Mouse (Mus musculus) hindbrain, embryonic 11.5 days (tissue): ENCODE results near the gene Gpam. TPM values are rescaled to one million over a fixed set of nuclear protein-coding genes. Genes with fewer than 3 reads are reported as not detected.

Experiments used
- ATAC-seq: fragments of 200-750 bp; cut with Nextera tagmentation; 2 replicates; pipeline ENCODE4 v1.8.0; 2017; ENCODE audit warnings: mild to moderate bottlenecking, moderate TSS enrichment, moderate library complexity; ENCODE audit not compliant: low FRiP score
- DNase-seq: peaks from one replicate; pipeline ENCODE4 v3.0.0-alpha.2; 2015; ENCODE audit warnings: low spot score
- H3K27ac ChIP-seq: fragments of 300-500 bp; sonication (generic); 2 replicates; pipeline ENCODE4 v1.5.1; 2014; ENCODE audit warnings: mild to moderate bottlenecking, low read depth, low read length
- H3K27me3 ChIP-seq: fragments of 300-500 bp; sonication (generic); 2 replicates; pipeline ENCODE4 v1.6.1; 2014; ENCODE audit warnings: mild to moderate bottlenecking, low read length, moderate library complexity, mixed read lengths; ENCODE audit not compliant: control insufficient read depth, insufficient read depth
- H3K36me3 ChIP-seq: fragments of 300-500 bp; sonication (generic); 2 replicates; pipeline ENCODE4 v1.6.1; 2014; ENCODE audit warnings: mild to moderate bottlenecking, low read length, moderate library complexity, mixed read lengths; ENCODE audit not compliant: control insufficient read depth, insufficient read depth
- H3K4me1 ChIP-seq: fragments of 300-500 bp; sonication (generic); replicated peaks from 2 replicates; pipeline ENCODE4 v1.6.1; 2014; ENCODE audit warnings: low read length, mixed read lengths; ENCODE audit not compliant: control insufficient read depth, insufficient read depth
- H3K4me2 ChIP-seq: fragments of 300-500 bp; sonication (generic); replicated peaks from 2 replicates; pipeline ENCODE4 v1.6.1; 2014; ENCODE audit warnings: mild to moderate bottlenecking, low read depth, low read length
- H3K4me3 ChIP-seq: fragments of 300-500 bp; sonication (generic); 2 replicates; pipeline ENCODE4 v1.5.1; 2014; ENCODE audit warnings: low read depth, low read length
- H3K9ac ChIP-seq: fragments of 300-500 bp; sonication (generic); 2 replicates; pipeline ENCODE4 v1.6.1; 2014; ENCODE audit warnings: low read depth, low read length
- H3K9me3 ChIP-seq: fragments of 300-500 bp; sonication (generic); 2 replicates; pipeline ENCODE4 v1.6.1; 2016; ENCODE audit warnings: low read length; ENCODE audit not compliant: control insufficient read depth
- WGBS: fragments of 180-500 bp; shearing (Covaris S2); extraction: QIAGEN DNeasy Blood & Tissue Kit; methylation state at CpG from one replicate; pipeline ENCODE4 v1.1.7; 2014; 5-methylcytosine and 5-hydroxymethylcytosine counted together
- polyA plus RNA-seq: library from polyadenylated mRNA; unstranded; fragments of >200 nt; fragmentation: Nextera tagmentation; extraction: Ambion mirVana; gene quantifications from 2 replicates; pipeline ENCODE4 v1.2.1, GENCODE M21; 2014

Gpam gene
- polyA plus RNA-seq, 1 experiment from 2014 or later = 17.5 TPM

DNA sequence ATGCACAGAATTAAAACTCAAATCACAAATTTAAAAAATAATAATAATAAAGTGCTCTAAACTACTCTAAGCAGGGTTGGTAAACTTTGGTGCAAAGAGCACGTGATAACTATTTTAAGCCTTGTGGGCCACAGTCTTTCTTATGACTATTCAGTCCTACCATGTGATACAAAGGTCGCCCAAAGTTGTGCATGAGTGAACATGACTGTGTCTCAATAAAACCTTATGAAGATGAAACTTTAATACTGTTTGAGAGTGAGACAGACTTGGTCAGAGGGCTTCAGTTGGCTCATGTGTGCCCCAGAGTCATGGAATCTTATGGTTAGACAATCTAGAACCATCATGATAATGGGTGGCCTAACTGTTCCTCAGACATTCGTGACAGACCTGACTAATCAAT lies 8.9 kb upstream of the Gpam start:
- no peak for DNase-seq
- Histone ChIP-seq H3K4me2 (no peak overlapping the region), H3K9me3 (no peaks in the 10 kb centered on the region), H3K27me3 (no peaks in the 10 kb centered on the region), H3K4me1 (no peaks in the 10 kb centered on the region), H3K27ac (no peak overlapping the region), H3K4me3 (no peak overlapping the region), H3K36me3 (no peaks in the 10 kb centered on the region), H3K9ac (no peak overlapping the region)
- 88% methylated on average over 3 of the region's 3 CpGs for WGBS
- no peak for ATAC-seq

DNA sequence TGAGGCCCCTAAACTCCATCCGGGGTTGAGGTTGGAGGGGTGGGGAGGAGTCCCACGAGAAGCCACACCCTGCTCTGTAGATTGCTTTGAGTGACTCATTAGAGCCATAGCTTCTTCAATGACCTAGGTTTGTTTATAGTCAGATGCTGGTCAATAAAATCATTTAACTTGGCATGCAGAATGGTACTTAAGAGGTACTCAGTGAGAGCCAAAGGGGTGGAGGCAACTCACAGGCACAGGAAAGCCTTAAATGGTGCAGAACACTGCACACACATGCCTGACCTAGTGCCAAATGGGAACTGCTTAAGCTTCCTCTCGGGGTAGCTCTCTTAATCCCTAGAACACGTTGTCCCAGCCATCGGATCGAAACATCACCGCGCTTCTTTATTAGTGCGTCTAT lies 7.5 kb upstream of the Gpam start:
- no peak overlapping the region for H3K4me2 ChIP-seq
- DNase-seq (no peak), ATAC-seq (no peak)
- no peaks in the 10 kb centered on the region for H3K27me3 ChIP-seq
- H3K27ac ChIP-seq = no peak overlapping the region
- H3K4me1 ChIP-seq = no peaks in the 10 kb centered on the region
- no peaks in the 10 kb centered on the region for H3K36me3 ChIP-seq
- no peaks in the 10 kb centered on the region for H3K9me3 ChIP-seq
- H3K4me3 ChIP-seq = no peak overlapping the region
- 87% methylated on average over 9 of the region's 9 CpGs for WGBS
- no peak overlapping the region for H3K9ac ChIP-seq

GRCm38 (mm10) chr19:55132476-55132875 lies 5.4 kb upstream of the Gpam start:
- ATAC-seq = no peak
- Histone ChIP-seq H3K4me2 (no peak overlapping the region), H3K27ac (no peak overlapping the region), H3K27me3 (no peaks in the 10 kb centered on the region), H3K36me3 (no peaks in the 10 kb centered on the region), H3K9me3 (no peaks in the 10 kb centered on the region), H3K4me1 (no peaks in the 10 kb centered on the region), H3K9ac (no peak overlapping the region), H3K4me3 (no peak overlapping the region)
- WGBS = 82% methylated on average over 3 of the region's 3 CpGs
- DNase-seq = no peak

DNA sequence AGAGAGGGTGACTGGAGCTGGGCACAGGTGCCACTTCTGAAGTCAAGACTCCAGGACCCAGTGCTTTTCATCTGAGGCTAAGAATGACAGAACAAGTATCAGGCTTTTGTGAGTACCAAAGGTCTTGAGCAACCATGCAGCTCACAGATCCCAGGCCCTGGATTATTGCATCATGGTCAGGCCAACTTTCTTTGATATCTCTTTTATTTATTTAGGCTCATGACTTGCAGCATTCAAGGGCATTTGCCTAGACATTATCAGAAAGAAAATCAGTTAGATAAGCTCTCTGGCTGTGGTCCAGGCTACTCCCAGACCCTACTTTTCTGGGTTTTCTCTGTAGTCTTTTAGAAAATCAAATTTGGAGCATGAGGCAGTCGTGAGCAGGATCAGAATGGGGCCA lies 4.7 kb upstream of the Gpam start:
- no peaks in the 10 kb centered on the region for H3K4me1 ChIP-seq
- no peak overlapping the region for H3K4me3 ChIP-seq
- WGBS = 55% methylated on average over 1 of the region's 1 CpGs
- no peak overlapping the region for H3K9ac ChIP-seq
- no peaks in the 10 kb centered on the region for H3K27me3 ChIP-seq
- DNase-seq = no peak
- H3K36me3 ChIP-seq = no peaks in the 10 kb centered on the region
- H3K27ac ChIP-seq = no peak overlapping the region
- H3K4me2 ChIP-seq = no peak overlapping the region
- no peaks in the 10 kb centered on the region for H3K9me3 ChIP-seq
- no peak for ATAC-seq

DNA sequence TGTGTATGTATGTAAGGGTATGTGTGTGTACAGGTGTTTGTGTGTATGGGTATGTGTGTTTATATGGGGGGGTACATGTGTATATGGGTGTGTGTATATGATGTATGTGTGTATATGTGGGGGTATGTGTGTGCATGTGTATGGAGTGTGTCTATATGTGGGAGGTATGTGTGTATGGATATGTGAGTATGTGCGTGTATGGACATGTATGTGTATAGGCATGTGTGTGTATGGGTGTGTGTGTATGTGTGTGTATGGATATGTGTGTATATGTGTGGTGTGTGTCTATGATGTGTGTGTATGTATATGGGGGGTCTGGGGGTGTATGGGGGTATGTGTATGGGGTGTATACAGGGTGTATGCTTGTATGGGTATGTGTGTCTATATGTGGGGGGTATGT lies 1.4 kb upstream of the Gpam start:
- H3K4me1 ChIP-seq = 0 out of 2 replicates have a peak, but pooled peaks cover 1% of the 10 kb centered on the region
- WGBS = 92% methylated on average over 1 of the region's 1 CpGs
- no peaks in the 10 kb centered on the region for H3K36me3 ChIP-seq
- H3K4me3 ChIP-seq = no peak overlapping the region
- no peak overlapping the region for H3K4me2 ChIP-seq
- no peak overlapping the region for H3K9ac ChIP-seq
- H3K27me3 ChIP-seq = no peaks in the 10 kb centered on the region
- DNase-seq (no peak), ATAC-seq (no peak)
- no peak overlapping the region for H3K27ac ChIP-seq
- H3K9me3 ChIP-seq = no peaks in the 10 kb centered on the region

- ATAC-seq = no peak
- H3K36me3 ChIP-seq = no peaks in the 10 kb centered on the region
- H3K27me3 ChIP-seq = no peaks in the 10 kb centered on the region
- H3K4me1 ChIP-seq = peaks cover 4% of the 10 kb centered on the region; the same call in 1 of the 2 replicates
- DNase-seq = no peak
- WGBS = 87% methylated on average over 3 of the region's 3 CpGs
- no peaks in the 10 kb centered on the region for H3K9me3 ChIP-seq
- no peak overlapping the region for H3K4me3 ChIP-seq
- H3K4me2 ChIP-seq = no peak overlapping the region
- H3K9ac ChIP-seq = no peak overlapping the region
- no peak overlapping the region for H3K27ac ChIP-seq
Observed at GRCm38 (mm10) chr19:55125456-55125855, 1.6 kb downstream of the Gpam start.

DNA sequence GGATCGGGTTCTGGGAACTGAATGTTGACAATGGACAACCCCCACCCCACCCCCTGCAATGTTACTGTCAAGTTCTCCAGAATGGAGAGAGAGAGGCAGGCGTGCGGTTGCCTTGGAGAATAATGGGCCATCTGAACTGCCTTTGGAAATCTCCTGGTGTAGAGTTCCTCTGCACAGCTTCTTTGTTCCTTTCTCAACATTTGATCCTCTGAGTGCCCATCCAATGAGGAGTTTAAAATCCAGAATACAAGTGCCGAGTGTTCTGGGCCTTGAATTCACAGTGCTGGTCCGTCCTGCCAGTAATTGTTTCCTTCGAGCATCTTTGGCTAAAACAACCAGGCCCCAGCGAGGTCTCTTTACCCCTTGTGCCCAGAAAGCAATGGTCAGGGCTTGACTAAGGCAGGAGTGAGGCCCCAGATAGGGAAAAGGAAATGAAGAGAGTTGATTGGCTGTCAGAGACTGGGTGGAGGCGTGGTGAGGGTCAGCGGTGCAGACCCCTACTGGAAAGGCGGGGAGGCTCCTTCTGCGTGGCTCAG lies 4.0 kb downstream of the Gpam start:
- DNase-seq (peak; percentile 73), ATAC-seq (peak; percentile 84)
- H3K27me3 ChIP-seq = no peaks in the 10 kb centered on the region
- no peaks in the 10 kb centered on the region for H3K9me3 ChIP-seq
- peak overlapping the region; percentile 84 for H3K27ac ChIP-seq
- H3K36me3 ChIP-seq = no peaks in the 10 kb centered on the region
- WGBS = 13% methylated on average over 11 of the region's 11 CpGs
- no peak overlapping the region for H3K4me3 ChIP-seq
- H3K9ac ChIP-seq = no peak overlapping the region
- H3K4me1 ChIP-seq = peaks cover 4% of the 10 kb centered on the region; the same call in 1 of the 2 replicates
- no peak overlapping the region for H3K4me2 ChIP-seq

GRCm38 (mm10) chr19:55122351-55122980 lies 4.6 kb downstream of the Gpam start:
- Histone ChIP-seq H3K27me3 (no peaks in the 10 kb centered on the region), H3K4me2 (no peak overlapping the region), H3K9me3 (no peaks in the 10 kb centered on the region), H3K36me3 (no peaks in the 10 kb centered on the region), H3K4me1 (peaks cover 4% of the 10 kb centered on the region; the same call in 1 of the 2 replicates), H3K9ac (no peak overlapping the region), H3K27ac (peak overlapping the region; percentile 84), H3K4me3 (no peak overlapping the region)
- WGBS = 56% methylated on average over 4 of the region's 4 CpGs
- DNase-seq (peak; percentile 69), ATAC-seq (peak; percentile 70)

DNA sequence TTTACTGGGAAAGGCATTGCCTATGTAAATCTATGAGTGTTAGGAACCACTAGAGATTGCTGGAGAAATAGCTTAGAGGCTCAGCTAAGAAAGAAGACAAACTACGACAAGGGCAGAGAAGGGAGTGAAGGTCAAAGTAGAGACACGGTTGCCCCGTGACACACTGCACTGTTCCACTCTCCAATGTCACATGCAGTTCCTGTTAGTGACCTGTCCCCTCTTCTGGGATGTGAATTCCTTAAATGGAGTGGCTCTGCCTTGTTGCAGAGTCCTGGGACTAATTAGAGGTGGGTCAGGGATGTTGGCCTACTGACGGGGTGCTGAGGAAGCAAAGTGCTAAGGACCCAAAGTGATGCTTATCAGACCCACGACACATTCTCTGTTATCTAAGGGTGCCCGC lies 5.2 kb downstream of the Gpam start:
- H3K4me1 ChIP-seq = peaks cover 4% of the 10 kb centered on the region; the same call in 1 of the 2 replicates
- no peak overlapping the region for H3K4me3 ChIP-seq
- no peak for ATAC-seq
- 71% methylated on average over 6 of the region's 6 CpGs for WGBS
- H3K9ac ChIP-seq = no peak overlapping the region
- no peaks in the 10 kb centered on the region for H3K9me3 ChIP-seq
- H3K4me2 ChIP-seq = no peak overlapping the region
- peak overlapping the region; percentile 84; the same call in 1 of the 2 replicates for H3K27ac ChIP-seq
- H3K27me3 ChIP-seq = no peaks in the 10 kb centered on the region
- DNase-seq = no peak
- no peaks in the 10 kb centered on the region for H3K36me3 ChIP-seq
